Mouse (Mus musculus) liver, adult (tissue): ENCODE data around the gene Paqr7.
A peak's percentile ranks its signal among the peaks of the same experiment; 100 is the strongest.

ENCODE experiments used
- GATA4 ChIP-seq: IDR thresholded peaks from 2 replicates; pipeline ENCODE4 v1.6.1; 2014; ENCODE audit warnings: mild to moderate bottlenecking, low read length; ENCODE audit not compliant: insufficient replicate concordance

Gene Paqr7

DNA sequence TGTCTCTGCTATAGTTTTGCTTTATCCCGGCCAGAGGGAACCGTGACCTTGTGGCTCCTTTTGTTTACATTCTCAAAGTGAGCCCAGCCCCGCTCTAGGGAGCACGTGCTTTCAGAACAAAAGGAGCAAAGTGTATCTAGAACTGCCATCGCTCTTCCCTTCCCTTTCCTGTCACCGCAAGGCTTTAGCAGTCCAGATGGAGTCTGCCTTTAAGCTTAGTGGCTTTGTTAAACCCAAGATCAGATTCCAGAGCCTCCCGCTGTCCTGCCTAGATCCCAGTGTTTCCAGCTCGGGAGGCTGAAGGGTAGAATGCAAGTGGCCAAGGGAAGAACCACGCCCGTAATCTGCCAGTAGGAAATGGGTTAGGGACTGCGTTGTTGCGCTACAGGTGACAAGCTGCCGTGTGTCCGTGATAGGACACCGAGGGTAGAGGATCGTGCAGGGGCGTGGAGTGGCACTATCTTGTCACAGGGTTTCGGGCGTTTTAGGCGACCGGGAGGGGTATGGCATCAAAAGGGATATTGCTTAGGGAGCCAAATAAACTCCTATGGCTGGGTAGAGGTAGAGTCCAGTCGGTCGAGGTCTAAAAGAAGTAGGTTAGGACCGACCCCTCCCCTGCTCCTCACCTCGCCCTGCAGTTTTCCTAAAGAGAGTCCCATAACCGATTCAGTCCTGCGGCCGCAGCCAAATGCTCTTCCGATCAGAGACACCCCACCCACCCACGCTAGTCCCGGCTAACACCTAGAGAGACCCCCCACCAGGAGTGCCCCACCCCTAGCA lies 28.9 kb upstream of the Paqr7 start:
- TF ChIP-seq GATA4: peak; percentile 60; the same call in 1 of the 2 replicates

DNA sequence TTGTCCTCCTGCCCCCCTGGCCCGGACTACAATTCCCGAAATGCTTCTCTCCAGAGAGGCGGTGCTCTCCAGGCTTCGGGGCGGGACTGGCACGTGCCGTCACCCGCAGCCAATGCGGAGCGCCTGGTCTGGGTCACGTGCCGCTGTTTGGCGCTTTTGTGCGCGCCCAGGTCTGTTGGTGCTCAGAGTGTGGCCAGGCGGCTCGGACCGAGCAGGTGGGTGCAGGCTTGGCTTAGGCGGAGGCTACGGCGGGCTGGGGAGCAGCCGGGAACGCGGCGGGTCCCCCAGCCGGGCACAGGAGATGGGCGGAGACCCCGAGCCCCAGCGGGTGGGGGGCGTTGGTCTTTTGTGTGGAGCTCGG lies 28.3 kb upstream of the Paqr7 start, which contains the start of gene Stmn1:
TSS of gene Stmn1 (plus strand) at position 106 of the 361 bp plus-strand sequence.
- TF ChIP-seq GATA4: no peak

DNA sequence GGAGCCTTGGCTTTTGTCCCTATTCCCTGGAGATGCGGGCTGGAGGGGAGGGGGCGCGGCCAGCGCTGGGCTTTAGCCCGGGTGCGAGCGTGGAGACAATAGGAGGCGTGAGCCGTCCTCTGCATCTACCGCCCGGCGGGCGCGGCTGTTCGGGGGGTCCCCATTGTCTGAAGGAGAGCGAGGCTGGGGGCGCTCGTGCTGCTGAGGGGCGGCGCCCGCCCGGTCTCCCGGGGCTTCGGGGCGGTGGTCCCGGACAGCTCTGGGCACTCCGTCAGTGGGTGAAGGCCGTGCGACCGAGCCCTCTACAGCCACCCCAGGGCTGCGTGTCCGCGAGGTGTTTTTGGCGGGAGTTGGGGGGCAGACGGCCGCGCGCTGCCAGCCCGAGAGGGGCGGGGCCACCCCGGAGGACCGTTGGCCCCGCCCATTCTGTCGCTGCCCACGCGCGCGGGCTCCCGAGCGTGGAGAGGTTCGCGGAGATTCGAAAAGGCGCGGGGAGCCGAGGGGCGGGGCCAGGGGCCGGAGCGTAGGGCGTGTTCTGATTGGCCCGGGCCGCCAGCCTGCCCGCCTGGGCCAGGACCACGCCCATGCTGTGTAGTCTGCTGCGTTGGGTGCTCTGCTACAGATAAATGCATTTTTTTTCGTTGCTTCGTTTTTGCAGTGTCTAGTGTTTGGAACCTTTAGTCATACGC lies 27.8 kb upstream of the Paqr7 start:
- TF ChIP-seq GATA4: no peak

DNA sequence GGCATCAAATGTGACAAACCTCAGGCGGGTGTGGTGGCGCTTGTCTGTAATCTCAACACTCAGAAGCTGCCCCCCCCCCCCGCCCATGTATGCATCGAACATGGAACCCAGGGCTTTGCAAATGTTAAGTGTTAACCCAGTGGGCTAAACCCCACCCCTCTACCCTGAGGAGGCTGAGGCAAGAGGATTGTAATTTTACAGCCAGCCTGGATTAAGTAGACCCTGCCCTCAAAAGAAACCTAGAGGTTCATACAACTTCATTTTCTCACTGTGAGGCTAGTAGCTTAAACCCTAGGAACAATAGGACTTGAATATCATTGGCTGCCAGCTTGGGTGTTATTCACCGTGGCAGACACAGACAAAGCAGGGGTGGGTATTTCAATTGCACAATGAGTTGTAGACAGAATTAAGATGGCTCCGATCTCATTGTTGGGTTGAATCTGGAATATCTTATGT lies 27.1 kb upstream of the Paqr7 start:
- TF ChIP-seq GATA4: no peak

DNA sequence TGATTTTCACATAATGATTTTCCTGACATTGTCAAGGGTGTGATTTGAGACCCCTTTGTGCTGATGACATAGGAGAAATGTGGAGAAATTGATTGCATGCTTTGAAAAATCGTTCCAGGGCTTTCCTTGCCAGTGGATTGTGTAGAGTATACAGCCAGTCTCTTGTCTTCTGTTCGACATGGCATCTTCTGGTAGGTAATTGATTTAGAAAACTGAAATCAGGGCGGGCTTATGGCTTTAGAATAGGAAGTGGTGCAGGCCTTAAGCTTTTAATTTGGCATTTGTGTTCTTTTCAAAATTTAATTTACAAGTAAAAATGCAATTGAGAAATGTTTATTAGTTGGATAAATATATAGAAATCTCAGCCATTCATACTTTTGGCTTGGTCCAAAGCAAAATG lies 26.5 kb upstream of the Paqr7 start:
- no peak for TF ChIP-seq GATA4

DNA sequence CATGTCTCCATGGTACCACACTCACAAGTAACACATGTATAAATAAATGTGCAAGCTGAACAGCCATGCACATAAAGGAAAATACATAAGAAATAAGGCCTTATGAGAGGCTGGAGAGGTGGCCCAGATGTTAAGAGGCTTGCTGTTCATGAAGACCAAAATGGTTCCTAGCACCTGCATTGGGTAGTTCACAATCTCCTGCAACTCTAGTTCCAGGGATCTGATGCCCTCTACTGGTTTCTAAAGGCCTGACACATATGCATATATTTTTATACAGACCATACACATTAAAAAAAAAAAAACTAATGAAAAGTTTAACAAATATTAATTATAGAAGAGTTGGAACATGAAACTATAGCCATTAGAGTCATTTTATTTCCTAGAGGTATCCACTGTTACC lies 25.0 kb upstream of the Paqr7 start:
- no peak for TF ChIP-seq GATA4

DNA sequence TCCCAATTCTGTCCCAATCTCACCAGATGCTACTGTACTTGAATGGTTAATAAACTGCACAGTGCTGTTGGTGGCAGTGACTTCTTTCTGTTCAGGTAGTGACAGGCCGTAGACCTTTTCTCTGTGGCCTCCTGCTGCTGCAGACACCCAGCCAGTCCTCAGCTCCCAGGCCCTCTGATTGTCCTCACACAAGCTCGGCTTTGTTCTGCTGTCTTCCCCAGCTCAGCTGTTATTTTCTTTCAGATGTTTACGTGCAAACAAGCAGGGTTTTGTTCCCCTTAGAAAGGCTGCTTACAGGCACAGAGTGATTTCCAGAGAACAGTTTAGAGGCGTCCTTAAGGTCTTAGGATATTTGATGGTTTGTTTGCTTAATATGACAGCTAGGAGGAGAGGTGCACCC lies 22.7 kb upstream of the Paqr7 start:
- TF ChIP-seq GATA4: no peak

DNA sequence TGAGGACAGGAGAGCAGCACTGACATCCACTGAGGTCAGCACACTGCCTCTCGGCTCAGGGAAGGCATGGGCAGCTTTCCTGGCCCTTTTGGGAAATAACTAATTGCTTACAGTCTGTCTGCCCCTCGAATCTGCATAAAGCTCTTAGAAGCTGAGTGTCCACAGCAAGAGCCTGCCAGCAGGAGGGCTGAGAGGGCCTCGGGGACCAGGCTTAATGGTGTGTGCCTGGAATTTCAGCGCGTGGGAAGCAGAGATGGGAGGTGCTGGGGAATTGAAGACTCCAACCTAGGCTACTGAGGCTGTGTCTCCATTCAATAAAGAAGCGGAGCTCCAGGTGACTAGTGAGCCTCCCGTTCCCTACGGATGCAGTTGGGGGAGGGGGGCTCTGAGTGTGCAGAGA lies 22.3 kb upstream of the Paqr7 start:
- TF ChIP-seq GATA4: no peak

DNA sequence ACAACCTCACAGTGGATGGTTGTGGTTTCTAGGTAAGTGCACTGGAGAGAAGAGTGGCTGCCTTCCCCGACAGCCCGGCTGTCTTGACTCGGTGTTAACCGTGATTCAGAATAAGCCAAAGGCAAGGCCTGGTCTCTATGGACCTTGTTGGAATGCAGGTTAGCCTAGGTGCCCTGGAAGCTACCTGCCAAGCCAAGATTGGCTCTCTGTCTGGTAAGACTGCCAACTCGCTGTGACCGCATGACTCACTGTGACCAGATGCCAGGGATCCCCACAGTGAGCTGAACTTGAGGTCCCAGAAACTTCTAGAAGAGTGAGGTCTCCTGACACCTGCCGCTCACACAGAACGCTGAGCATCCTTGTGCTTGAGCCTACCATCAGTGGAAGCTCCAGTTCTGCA lies 19.6 kb upstream of the Paqr7 start:
- TF ChIP-seq GATA4: no peak

DNA sequence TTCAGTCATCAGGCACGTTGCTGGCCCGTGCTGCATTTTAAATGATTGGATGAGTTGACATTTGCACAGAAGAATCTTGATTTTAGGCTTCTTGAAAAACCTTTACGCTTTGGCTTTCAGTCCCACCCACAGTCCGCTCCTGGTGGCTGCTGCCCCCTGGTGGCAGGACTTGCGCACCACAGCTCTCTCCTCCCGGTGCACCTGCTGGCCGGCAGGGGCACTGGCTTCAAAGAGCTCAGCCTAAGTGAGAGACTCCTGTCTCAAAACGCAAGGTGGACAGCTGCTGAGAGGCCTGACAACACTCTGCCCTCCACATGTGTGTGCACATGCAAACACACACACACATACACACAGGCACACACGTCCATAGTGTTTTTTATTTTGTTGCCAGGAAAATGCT lies 18.5 kb upstream of the Paqr7 start:
- no peak for TF ChIP-seq GATA4

DNA sequence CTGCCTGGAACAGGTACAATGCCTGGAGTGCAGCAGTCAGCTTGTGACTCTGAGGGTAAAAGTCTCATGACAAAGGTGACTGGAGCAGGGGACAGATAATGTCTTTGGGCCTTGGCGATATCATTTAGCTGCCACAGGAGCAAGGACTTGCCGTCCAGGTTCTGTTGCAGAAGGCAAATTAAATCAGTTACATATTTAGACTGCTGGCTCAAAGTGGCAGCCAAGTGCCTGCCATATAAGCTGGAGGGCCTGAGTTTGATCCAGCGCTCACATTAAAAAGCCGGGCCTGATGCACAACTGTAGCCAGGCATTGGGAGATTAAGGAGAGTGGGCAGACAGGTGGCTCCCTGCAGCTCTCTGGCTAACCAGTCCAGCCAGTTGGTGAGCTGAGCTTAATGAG lies 16.7 kb upstream of the Paqr7 start:
- TF ChIP-seq GATA4: no peak

DNA sequence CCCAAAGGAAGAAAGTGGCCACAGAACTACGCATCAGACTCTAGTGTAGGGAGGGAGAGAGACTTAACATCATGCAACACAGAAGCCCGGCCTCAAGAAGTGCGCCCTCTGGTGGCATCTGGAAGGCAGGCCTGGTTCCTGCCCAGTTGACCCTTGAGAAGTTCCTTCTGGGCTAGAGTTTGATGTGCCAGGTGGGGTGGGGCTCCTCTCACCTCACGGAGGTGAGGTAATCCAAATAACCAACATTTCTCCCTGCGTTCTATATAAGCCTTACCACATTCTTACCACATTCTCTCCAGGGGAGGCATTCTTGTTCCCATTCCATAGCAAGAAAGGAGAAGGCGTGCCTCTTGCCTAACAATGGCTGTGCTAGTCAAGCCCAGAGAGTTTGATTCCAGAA lies 15.6 kb upstream of the Paqr7 start:
- TF ChIP-seq GATA4: no peak

DNA sequence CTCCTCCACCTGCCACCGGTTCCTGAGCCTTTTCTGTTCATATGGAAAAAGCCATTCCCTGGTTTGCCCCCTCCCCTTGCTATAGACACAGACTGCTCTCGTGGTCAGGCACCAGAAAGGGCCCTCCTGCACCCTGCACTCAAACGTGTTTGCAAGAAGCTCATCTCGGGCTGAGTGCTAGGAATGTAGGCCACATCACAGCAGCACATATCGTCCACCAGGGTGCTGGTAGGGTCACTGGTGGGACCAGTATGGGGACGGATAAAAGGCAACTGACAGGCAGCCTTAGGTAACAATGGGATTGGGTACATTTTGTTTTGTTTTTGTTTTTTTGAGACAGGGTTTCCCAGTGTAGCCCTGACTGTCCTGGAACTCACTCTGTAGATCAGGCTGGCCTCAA lies 15.2 kb upstream of the Paqr7 start:
- no peak for TF ChIP-seq GATA4

DNA sequence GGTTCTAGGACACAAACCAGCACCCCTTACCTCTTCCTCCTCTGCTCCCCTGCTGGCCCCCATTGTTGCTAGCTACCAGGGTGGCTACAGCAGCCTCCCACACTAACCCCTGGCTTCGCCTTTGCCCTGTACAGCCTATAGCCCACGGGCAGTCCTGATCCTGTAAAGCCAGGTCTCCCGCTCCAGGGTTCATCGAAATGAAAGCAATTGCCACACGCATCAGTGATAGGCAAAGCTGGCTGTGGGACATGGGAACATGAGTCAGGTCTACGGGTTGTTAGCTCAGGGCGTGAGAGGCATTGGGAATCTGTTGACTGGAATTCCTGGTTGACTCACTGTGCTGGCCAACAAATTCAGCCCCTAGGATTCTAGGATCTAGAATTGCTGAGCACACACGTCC lies 14.1 kb upstream of the Paqr7 start:
- no peak for TF ChIP-seq GATA4

DNA sequence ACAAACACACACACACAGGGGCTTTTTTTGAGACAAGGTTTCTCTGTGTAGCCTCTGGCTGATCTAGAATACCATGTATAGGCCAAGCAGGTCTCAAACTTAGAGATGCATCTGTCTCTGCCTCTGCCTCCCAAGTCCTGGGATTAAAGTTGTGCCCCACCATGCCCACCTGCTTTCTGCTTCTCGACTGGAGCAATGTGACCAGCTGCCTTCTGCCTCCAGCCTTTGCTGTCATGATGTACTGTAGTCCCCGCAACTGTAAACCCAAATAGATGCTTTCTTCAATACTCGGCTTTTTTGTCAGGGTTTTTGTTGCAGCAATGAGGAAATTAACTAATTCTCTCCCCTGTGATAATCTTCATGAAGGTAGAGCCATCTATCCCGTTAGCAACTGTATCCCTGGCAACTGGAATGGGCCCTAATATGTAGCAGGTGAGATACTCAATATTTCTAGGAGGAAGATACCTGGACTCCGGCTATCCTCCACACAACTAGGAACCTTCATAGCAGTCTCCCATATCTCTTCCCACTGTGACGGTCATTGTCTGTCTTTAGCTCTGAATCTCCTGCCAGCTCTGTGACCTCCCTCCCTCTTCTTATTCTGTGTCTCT lies 13.3 kb upstream of the Paqr7 start:
- TF ChIP-seq GATA4: no peak

DNA sequence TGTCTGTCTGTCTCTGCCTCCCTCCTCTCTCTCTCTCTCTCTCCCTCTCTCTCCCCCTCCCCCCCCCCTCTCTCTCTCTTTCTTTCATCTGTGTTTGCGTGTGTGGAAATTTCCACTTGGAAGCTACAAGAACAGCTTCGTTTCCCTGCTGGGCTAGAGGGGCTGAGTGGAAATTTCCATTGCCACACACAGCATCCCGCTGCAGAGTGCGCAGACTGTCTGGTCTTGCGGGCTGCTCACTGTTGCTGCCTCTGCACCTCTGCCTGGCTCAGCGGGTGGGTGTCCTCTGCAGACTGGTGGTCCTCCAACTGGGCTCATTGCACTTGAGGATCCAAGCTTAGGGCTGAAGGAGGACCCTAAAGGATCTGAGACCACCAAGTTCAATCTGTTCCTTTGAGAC lies 12.8 kb upstream of the Paqr7 start:
- TF ChIP-seq GATA4: no peak
